Mouse (Mus musculus): ENCODE data around the gene Fam20a.

The Fam20a gene

DNA sequence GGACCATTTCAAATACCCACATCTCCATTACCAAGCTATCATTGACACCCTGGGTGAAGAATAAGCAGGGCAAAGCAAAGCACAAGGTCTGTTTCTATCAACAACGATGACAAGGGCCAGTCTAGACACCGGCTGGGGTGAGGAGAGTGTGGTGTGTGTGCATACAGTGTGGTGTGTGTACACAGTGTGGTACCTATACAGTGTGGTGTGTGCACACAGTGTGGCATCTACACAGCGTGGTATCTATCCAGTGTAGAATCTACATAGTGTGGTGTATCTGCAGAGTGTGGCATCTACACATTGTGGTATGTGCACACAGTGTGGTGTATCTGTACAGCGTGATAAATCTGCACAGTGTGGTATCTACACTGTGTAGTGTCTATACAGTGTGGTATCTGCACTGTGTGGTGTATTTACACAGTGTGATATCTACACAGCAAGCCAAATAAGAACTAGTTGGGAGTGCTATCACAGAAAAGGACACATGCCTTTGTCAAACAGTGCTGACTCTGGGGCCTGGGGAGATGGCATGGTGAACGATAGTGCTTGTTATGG is 24.9 kb downstream of the Fam20a start:
- in situ Hi-C loops (cut with MboI; ENCODE audit: low pct_unique_long_range_greater_than_20kb in 1 of 2, low sequenced_read_pairs in 2 of 2, unreplicated experiment in 1 of 2): no loop called here

GRCm38 (mm10) chr11:109696519-109696918 is 25.6 kb downstream of the Fam20a start:
- in situ Hi-C loops (cut with MboI; ENCODE audit: low pct_unique_long_range_greater_than_20kb in 1 of 2, low sequenced_read_pairs in 2 of 2, unreplicated experiment in 1 of 2): no loop called here

- in situ Hi-C loops (cut with MboI; ENCODE audit: low pct_unique_long_range_greater_than_20kb in 1 of 2, low sequenced_read_pairs in 2 of 2, unreplicated experiment in 1 of 2): no loop called here
Measured at GRCm38 (mm10) chr11:109692737-109693136, 29.3 kb downstream of the Fam20a start.

- in situ Hi-C loops (cut with MboI; ENCODE audit: low pct_unique_long_range_greater_than_20kb in 1 of 2, low sequenced_read_pairs in 2 of 2, unreplicated experiment in 1 of 2): no loop called here
Measured at GRCm38 (mm10) chr11:109689539-109689938, 32.5 kb downstream of the Fam20a start.

DNA sequence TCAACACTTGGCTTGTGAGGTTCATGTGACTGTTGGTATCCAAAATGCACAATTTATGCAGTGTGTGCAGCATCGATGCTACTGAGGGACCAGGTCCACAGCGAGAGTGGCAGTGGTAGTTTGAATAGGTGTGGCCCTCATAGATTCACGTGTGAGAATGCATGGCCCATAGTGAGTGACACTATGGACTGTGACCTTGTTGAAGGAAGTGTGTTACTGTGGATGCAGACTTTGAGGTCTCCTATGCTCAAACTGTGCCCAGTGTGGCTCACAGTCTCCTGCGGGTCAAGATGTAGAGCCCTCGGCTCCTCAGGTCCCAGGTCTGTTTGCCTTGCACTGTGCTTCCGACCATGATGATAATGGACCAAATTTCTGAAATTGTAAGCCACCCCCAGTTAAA is 39.9 kb downstream of the Fam20a start:
- in situ Hi-C loops (cut with MboI; ENCODE audit: low pct_unique_long_range_greater_than_20kb in 1 of 2, low sequenced_read_pairs in 2 of 2, unreplicated experiment in 1 of 2): no loop called here

GRCm38 (mm10) chr11:109681556-109681955 is 40.5 kb downstream of the Fam20a start:
- in situ Hi-C loops (cut with MboI; ENCODE audit: low pct_unique_long_range_greater_than_20kb in 1 of 2, low sequenced_read_pairs in 2 of 2, unreplicated experiment in 1 of 2): no loop called here

DNA sequence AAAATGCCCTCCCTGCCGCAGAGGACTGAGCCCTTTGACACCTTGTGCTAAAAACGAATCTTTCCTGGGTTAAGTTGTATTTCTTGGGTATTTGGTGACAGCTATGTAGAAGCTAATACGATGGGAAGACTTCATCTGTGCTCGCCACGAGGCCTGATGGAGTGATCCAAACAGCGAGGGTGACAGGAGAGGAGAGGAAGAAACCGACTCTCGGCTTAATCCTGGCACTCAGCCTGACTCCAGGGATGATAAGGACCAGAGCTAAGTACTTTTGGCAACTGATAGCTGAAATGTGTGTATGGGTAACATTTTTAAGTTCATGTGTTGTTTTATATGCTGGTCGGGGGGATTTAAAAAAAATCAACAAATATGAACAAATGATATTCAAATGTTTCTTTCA is 41.1 kb downstream of the Fam20a start:
- in situ Hi-C loops (cut with MboI; ENCODE audit: low pct_unique_long_range_greater_than_20kb in 1 of 2, low sequenced_read_pairs in 2 of 2, unreplicated experiment in 1 of 2): no loop called here

- in situ Hi-C loops (cut with MboI; ENCODE audit: low pct_unique_long_range_greater_than_20kb in 1 of 2, low sequenced_read_pairs in 2 of 2, unreplicated experiment in 1 of 2): loop anchor here in 1 of 2 experiments (10.0 kb wide), 1 partner anchor 177 kb away; no protein-coding TSS in a partner anchor
Measured at GRCm38 (mm10) chr11:109678291-109678690, 43.8 kb downstream of the Fam20a start.

GRCm38 (mm10) chr11:109676621-109677373 is 45.3 kb downstream of the Fam20a start:
- in situ Hi-C loops (cut with MboI; ENCODE audit: low pct_unique_long_range_greater_than_20kb in 1 of 2, low sequenced_read_pairs in 2 of 2, unreplicated experiment in 1 of 2): loop anchor here in 1 of 2 experiments (10.0 kb wide), 1 partner anchor 178 kb away; no protein-coding TSS in a partner anchor

GRCm38 (mm10) chr11:109675771-109676170 is 46.3 kb downstream of the Fam20a start:
- in situ Hi-C loops (cut with MboI; ENCODE audit: low pct_unique_long_range_greater_than_20kb in 1 of 2, low sequenced_read_pairs in 2 of 2, unreplicated experiment in 1 of 2): loop anchor here in 1 of 2 experiments (10.0 kb wide), 1 partner anchor 179 kb away; no protein-coding TSS in a partner anchor

GRCm38 (mm10) chr11:109675208-109675607 is 46.9 kb downstream of the Fam20a start:
- in situ Hi-C loops (cut with MboI; ENCODE audit: low pct_unique_long_range_greater_than_20kb in 1 of 2, low sequenced_read_pairs in 2 of 2, unreplicated experiment in 1 of 2): loop anchor here in 1 of 2 experiments (10.0 kb wide), 1 partner anchor 180 kb away; no protein-coding TSS in a partner anchor

GRCm38 (mm10) chr11:109674542-109674941 is 47.5 kb downstream of the Fam20a start:
- in situ Hi-C loops (cut with MboI; ENCODE audit: low pct_unique_long_range_greater_than_20kb in 1 of 2, low sequenced_read_pairs in 2 of 2, unreplicated experiment in 1 of 2): loop anchor here in 1 of 2 experiments (10.0 kb wide), 1 partner anchor 180 kb away; no protein-coding TSS in a partner anchor

DNA sequence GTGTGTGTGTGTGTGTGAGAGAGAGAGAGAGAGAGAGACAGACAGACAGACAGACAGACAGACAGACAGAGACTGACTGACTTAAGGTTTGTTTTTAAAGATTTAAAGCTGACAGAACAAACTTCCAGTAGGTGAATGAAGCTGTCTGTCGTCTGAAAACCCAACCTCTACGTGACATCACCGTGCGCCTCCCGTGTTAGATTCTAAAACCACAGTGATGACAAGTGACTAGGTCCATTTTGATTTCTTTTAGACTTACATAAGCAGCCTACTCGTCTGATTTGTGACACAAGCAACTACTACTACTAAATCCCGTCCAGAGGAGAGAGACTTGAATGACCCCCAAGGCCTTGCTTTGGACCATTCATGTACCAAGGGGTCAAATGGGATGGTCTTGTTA is 48.3 kb downstream of the Fam20a start:
- in situ Hi-C loops (cut with MboI; ENCODE audit: low pct_unique_long_range_greater_than_20kb in 1 of 2, low sequenced_read_pairs in 2 of 2, unreplicated experiment in 1 of 2): loop anchor here in 1 of 2 experiments (10.0 kb wide), 1 partner anchor 181 kb away; no protein-coding TSS in a partner anchor

DNA sequence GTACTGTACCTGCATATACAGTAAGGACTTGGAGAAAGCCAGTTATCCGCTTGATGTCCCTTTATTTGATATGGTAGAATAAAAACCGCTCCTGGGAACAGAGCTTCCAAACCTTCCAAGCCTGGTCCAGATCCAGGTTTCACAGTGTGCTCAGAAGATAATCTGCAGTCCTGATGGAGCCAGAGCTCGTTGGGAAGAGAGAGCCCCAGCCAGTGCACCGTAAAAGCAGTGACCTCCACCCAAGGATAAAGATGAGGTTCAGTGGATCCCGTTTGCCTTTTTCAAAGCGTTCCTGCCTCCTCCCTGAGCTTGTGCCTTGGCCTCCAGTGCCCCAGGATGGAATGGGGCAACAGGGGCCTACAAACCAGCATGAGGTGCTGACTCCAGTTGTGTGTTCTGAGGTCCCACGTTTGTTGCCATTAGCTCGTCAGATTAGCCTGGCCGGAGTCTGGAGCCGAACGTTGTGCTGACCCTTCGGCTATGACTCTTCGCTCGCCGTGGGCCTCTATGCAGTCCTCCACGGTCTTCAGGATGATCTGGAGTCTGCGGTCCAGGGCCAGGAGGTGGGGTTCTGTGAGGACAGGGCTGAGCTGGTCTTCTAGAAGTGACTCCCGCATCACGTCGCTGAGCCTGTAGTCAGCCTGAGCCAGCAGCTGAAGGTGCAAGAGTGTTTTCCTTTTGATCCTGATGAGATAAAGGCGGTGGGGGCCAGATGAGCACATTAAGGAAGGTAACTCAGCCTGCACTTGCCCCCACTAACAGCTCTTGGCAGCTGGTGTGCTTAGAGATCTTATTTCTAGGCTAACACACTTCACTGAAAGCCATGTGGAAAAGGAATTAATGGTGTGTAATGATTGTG is 49.0 kb downstream of the Fam20a start:
- in situ Hi-C loops (cut with MboI; ENCODE audit: low pct_unique_long_range_greater_than_20kb in 1 of 2, low sequenced_read_pairs in 2 of 2, unreplicated experiment in 1 of 2): loop anchor here in 1 of 2 experiments (10.0 kb wide), 1 partner anchor 182 kb away; no protein-coding TSS in a partner anchor

GRCm38 (mm10) chr11:109672396-109672795 is 49.7 kb downstream of the Fam20a start:
- in situ Hi-C loops (cut with MboI; ENCODE audit: low pct_unique_long_range_greater_than_20kb in 1 of 2, low sequenced_read_pairs in 2 of 2, unreplicated experiment in 1 of 2): loop anchor here in 1 of 2 experiments (10.0 kb wide), 1 partner anchor 182 kb away; no protein-coding TSS in a partner anchor

DNA sequence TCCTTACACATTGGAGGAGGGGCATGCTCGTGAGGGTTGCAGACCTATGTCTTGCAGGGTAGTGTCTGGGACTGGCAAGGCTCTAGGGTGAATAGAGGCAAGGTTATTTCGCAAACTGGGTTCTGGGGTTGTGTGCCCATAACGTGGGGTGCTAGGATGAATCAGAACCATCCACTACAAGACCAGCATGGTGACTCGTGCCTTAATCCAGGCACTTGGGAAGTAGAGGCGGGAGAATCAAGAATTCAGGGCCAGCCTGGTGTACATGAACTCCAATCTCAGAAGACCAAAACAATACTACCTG is 50.1 kb downstream of the Fam20a start:
- in situ Hi-C loops (cut with MboI; ENCODE audit: low pct_unique_long_range_greater_than_20kb in 1 of 2, low sequenced_read_pairs in 2 of 2, unreplicated experiment in 1 of 2): loop anchor here in 1 of 2 experiments (10.0 kb wide), 1 partner anchor 183 kb away; no protein-coding TSS in a partner anchor

DNA sequence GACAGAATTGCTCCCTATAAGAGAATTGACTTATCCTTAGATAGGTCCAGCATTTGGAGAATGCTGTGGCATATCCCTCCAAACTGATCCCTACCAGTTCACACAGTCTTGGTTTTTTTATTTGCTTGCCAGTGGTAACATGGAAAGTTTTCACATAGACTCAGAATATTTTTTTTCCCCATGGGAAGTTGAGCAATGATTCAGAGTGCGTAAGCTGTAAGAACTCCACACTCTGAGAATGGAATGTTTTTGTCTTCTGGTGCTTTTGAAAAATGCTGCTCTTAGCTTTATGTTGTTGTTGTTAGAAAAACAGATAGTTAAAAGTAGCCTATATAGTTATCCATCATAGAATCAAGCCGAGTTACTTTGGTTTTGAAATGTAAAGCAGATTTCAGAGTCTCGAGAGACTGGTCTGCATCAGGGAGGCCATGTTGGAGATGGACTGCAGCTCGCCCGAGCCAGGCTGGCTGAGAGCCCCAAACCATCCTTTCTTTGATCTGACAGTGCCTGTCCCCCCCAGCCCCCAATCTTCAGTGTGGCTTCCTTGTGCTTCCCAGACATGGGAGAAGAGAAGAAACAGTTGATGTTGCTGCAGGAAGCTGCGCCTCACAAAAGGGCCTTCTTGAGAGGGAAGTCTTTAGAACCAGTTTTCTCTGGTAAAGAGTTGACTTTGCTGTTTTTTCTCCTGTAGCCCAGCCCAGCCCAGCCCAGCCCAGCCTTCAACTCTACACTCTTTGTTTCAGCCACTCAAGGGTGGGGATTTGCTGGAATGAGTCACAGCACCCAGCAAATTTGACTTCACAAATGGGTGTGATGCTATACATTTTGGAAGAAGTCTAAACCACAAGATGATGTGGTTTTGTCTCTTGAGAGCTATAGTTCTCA is 50.7 kb downstream of the Fam20a start:
- in situ Hi-C loops (cut with MboI; ENCODE audit: low pct_unique_long_range_greater_than_20kb in 1 of 2, low sequenced_read_pairs in 2 of 2, unreplicated experiment in 1 of 2): loop anchor here in 1 of 2 experiments (10.0 kb wide), 1 partner anchor 183 kb away; no protein-coding TSS in a partner anchor
